Mouse (Mus musculus) heart, embryonic 13.5 days (tissue): ENCODE results near the gene Olfr1152. TPM values are rescaled to one million over a fixed set of nuclear protein-coding genes. Genes with fewer than 3 reads are reported as not detected.

Experiments
- ATAC-seq: fragments of 200-750 bp; cut with Nextera tagmentation; 2 replicates; pipeline ENCODE4 v1.8.0; 2017; ENCODE audit warnings: moderate TSS enrichment; ENCODE audit not compliant: insufficient number of reproducible peaks, low FRiP score, low TSS enrichment; ENCODE audit errors: extremely low read depth
- H3K27ac ChIP-seq: fragments of 300-500 bp; sonication (generic); replicated peaks from 2 replicates; pipeline ENCODE4 v1.5.1; 2015; ENCODE audit warnings: moderate library complexity, mild to moderate bottlenecking, inconsistent platforms
- H3K27me3 ChIP-seq: fragments of 300-500 bp; sonication (generic); replicated peaks from 2 replicates; pipeline ENCODE4 v1.6.1; 2015; ENCODE audit warnings: mild to moderate bottlenecking, inconsistent platforms
- H3K36me3 ChIP-seq: fragments of 300-500 bp; sonication (generic); 2 replicates; pipeline ENCODE4 v1.6.1; 2015; ENCODE audit warnings: mild to moderate bottlenecking, inconsistent platforms
- H3K4me1 ChIP-seq: fragments of 300-500 bp; sonication (generic); 2 replicates; pipeline ENCODE4 v1.6.1; 2015; ENCODE audit warnings: inconsistent platforms
- H3K4me2 ChIP-seq: fragments of 300-500 bp; sonication (generic); 2 replicates; pipeline ENCODE4 v1.6.1; 2015; ENCODE audit warnings: inconsistent platforms, mild to moderate bottlenecking, moderate library complexity
- H3K4me3 ChIP-seq: fragments of 300-500 bp; sonication (generic); 2 replicates; pipeline ENCODE4 v1.5.1; 2015; ENCODE audit warnings: moderate library complexity, mild to moderate bottlenecking, inconsistent platforms
- H3K9ac ChIP-seq: fragments of 300-500 bp; sonication (generic); 2 replicates; pipeline ENCODE4 v1.6.1; 2015; ENCODE audit warnings: inconsistent platforms, mild to moderate bottlenecking, moderate library complexity
- H3K9me3 ChIP-seq: fragments of 300-500 bp; sonication (generic); 2 replicates; pipeline ENCODE4 v1.6.1; 2016; ENCODE audit warnings: inconsistent platforms
- WGBS: fragments of 180-500 bp; shearing (Covaris S2); methylation state at CpG from one replicate; pipeline ENCODE4 v1.1.7; 2015; ENCODE audit warnings: mixed read lengths; 5-methylcytosine and 5-hydroxymethylcytosine counted together
- polyA plus RNA-seq: library from polyadenylated mRNA; unstranded; fragments of >200 nt; fragmentation: Nextera tagmentation; extraction: Ambion mirVana; gene quantifications from 2 replicates; pipeline ENCODE4 v1.2.1, GENCODE M21; 2015

Gene Olfr1152
- not detected in 2 replicates for polyA plus RNA-seq

GRCm38 (mm10) chr2:87866192-87866591 lies at the start of gene Olfr1152:
Gene Olfr1152 (plus strand): TSS chr2:87866492.
- no peak within 1 kb of the TSS for H3K4me2 ChIP-seq
- H3K9me3 ChIP-seq, result 0 out of 2 replicates have a peak, but pooled peaks cover 3% of the 10 kb centered on the region
- H3K9ac ChIP-seq, result no peak within 1 kb of the TSS
- H3K4me3 ChIP-seq, result no peak within 1 kb of the TSS
- no peak within 1 kb of the TSS for H3K27ac ChIP-seq
- ATAC-seq, result no peak
- H3K36me3 ChIP-seq, result no peaks in the 10 kb centered on the region
- no peaks in the 10 kb centered on the region for H3K4me1 ChIP-seq
- H3K27me3 ChIP-seq, result no peaks in the 10 kb centered on the region

GRCm38 (mm10) chr2:87830233-87830632 lies 36.1 kb upstream of the Olfr1152 start, which contains the start of gene Olfr1148:
Gene Olfr1148 (plus strand): TSS chr2:87830533.
- Histone ChIP-seq H3K4me2 (no peak within 1 kb of the TSS), H3K36me3 (no peaks in the 10 kb centered on the region), H3K9me3 (no peaks in the 10 kb centered on the region), H3K9ac (no peak within 1 kb of the TSS), H3K4me1 (no peaks in the 10 kb centered on the region), H3K27me3 (no peaks in the 10 kb centered on the region), H3K4me3 (no peak within 1 kb of the TSS), H3K27ac (no peak within 1 kb of the TSS)
- ATAC-seq, result no peak
- 74% methylated on average over 1 of the region's 1 CpGs for WGBS

DNA sequence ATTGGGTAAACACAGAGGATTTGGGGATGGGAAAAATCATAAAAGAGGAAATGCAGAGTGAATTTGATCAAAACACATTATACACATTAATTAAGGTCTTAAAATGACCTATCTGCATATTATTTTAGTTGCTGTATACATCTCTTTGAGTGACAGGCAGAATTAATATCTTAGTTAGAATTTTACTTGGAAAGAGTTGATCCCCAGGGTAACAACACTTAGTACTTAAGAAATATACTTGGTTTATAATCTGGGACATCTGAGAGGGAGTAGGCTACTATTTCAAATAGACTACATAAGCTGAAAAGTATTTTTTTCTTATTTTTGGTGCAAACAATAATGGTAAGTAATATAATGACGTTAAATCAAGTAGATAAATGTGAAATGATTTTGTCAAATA lies 22.6 kb upstream of the Olfr1152 start, which contains the start of gene Olfr1150-ps1:
TSS of gene Olfr1150-ps1 (plus strand) at position 301 of the 400 bp plus-strand sequence.
- ATAC-seq, result no peak
- Histone ChIP-seq H3K9me3 (no peaks in the 10 kb centered on the region), H3K36me3 (no peaks in the 10 kb centered on the region), H3K4me3 (no peak within 1 kb of the TSS), H3K27me3 (no peaks in the 10 kb centered on the region), H3K27ac (no peak within 1 kb of the TSS), H3K9ac (no peak within 1 kb of the TSS), H3K4me2 (no peak within 1 kb of the TSS), H3K4me1 (no peaks in the 10 kb centered on the region)
- WGBS, result 62% methylated on average over 1 of the region's 1 CpGs

GRCm38 (mm10) chr2:87855562-87855961 lies 10.7 kb upstream of the Olfr1152 start, which contains the start of gene Olfr1151:
Gene Olfr1151 (plus strand): TSS chr2:87855862.
- 77% methylated on average over 1 of the region's 1 CpGs for WGBS

GRCm38 (mm10) chr2:87894662-87895061 lies 28.4 kb downstream of the Olfr1152 start, which contains the start of gene Olfr1153:
Gene Olfr1153 (plus strand): TSS chr2:87894962.
- no peak for ATAC-seq
- H3K9ac ChIP-seq, result no peak within 1 kb of the TSS
- no peaks in the 10 kb centered on the region for H3K4me1 ChIP-seq
- no peak within 1 kb of the TSS for H3K27ac ChIP-seq
- H3K27me3 ChIP-seq, result no peaks in the 10 kb centered on the region
- H3K4me3 ChIP-seq, result no peak within 1 kb of the TSS
- no peak within 1 kb of the TSS for H3K4me2 ChIP-seq
- WGBS, result 64% methylated on average over 1 of the region's 1 CpGs
- H3K9me3 ChIP-seq, result no peaks in the 10 kb centered on the region
- no peaks in the 10 kb centered on the region for H3K36me3 ChIP-seq

More at GRCm38 (mm10) chr2:87855562-87855961, 10.7 kb upstream of the Olfr1152 start, which contains the start of gene Olfr1151:
- Histone ChIP-seq H3K9ac (no peak within 1 kb of the TSS), H3K27ac (no peak within 1 kb of the TSS), H3K4me2 (no peak within 1 kb of the TSS), H3K36me3 (no peaks in the 10 kb centered on the region), H3K4me1 (no peaks in the 10 kb centered on the region), H3K9me3 (peaks cover 3% of the 10 kb centered on the region; the same call in 1 of the 2 replicates), H3K27me3 (no peaks in the 10 kb centered on the region), H3K4me3 (no peak within 1 kb of the TSS)
- no peak for ATAC-seq

- H3K27me3 ChIP-seq, result no peaks in the 10 kb centered on the region
- H3K9ac ChIP-seq, result no peak within 1 kb of the TSS
- H3K27ac ChIP-seq, result no peak within 1 kb of the TSS
- H3K4me1 ChIP-seq, result no peaks in the 10 kb centered on the region
- 74% methylated on average over 1 of the region's 1 CpGs for WGBS
- no peak within 1 kb of the TSS for H3K4me2 ChIP-seq
- H3K4me3 ChIP-seq, result no peak within 1 kb of the TSS
- no peaks in the 10 kb centered on the region for H3K36me3 ChIP-seq
- ATAC-seq, result no peak
- no peaks in the 10 kb centered on the region for H3K9me3 ChIP-seq
These were observed 38.8 kb downstream of the Olfr1152 start, which contains the start of gene Olfr1154 for GRCm38 (mm10) chr2:87905066-87905465. Gene Olfr1154 (minus strand): TSS chr2:87905166.

Other genes with a start within 250 kb of the Olfr1152 start
- gene Olfr1131, start 239.4 kb upstream of the Olfr1152 start, polyA plus RNA-seq, result not detected in 2 replicates
- not detected in 2 replicates for gene Olfr1132, start 229.0 kb upstream of the Olfr1152 start, polyA plus RNA-seq
- gene Olfr1133, start 219.1 kb upstream of the Olfr1152 start, polyA plus RNA-seq, result not detected in 2 replicates
- not detected in 2 replicates for gene Olfr1134, start 208.0 kb upstream of the Olfr1152 start, polyA plus RNA-seq
- gene Olfr1135, start 192.8 kb upstream of the Olfr1152 start, polyA plus RNA-seq, result not detected in 2 replicates
- not detected in 2 replicates for gene Olfr1136, start 172.5 kb upstream of the Olfr1152 start, polyA plus RNA-seq
- not detected in 2 replicates for gene Olfr1137, start 153.3 kb upstream of the Olfr1152 start, polyA plus RNA-seq
- gene Olfr1138, start 126.5 kb upstream of the Olfr1152 start, polyA plus RNA-seq, result not detected in 2 replicates
- not detected in 2 replicates for gene Olfr1140, start 122.7 kb upstream of the Olfr1152 start, polyA plus RNA-seq
- gene Olfr1141, start 112.5 kb upstream of the Olfr1152 start, polyA plus RNA-seq, result not detected in 2 replicates
- not detected in 2 replicates for gene Olfr152, start 87.0 kb upstream of the Olfr1152 start, polyA plus RNA-seq
- gene Olfr1143, start 65.9 kb upstream of the Olfr1152 start, polyA plus RNA-seq, result not detected in 2 replicates
- gene Olfr1145, start 56.7 kb upstream of the Olfr1152 start, polyA plus RNA-seq, result not detected in 2 replicates
- gene Olfr1148, start 36.0 kb upstream of the Olfr1152 start, polyA plus RNA-seq, result not detected in 2 replicates
- gene Olfr1150-ps1, start 22.5 kb upstream of the Olfr1152 start, polyA plus RNA-seq, result not detected in 2 replicates
- not detected in 2 replicates for gene Olfr1151, start 10.6 kb upstream of the Olfr1152 start, polyA plus RNA-seq
- not detected in 2 replicates for gene Olfr1153, start 28.5 kb downstream of the Olfr1152 start, polyA plus RNA-seq
- not detected in 2 replicates for gene Olfr1154, start 38.7 kb downstream of the Olfr1152 start, polyA plus RNA-seq
- not detected in 2 replicates for gene Olfr1155, start 78.6 kb downstream of the Olfr1152 start, polyA plus RNA-seq
- not detected in 2 replicates for gene Olfr1156, start 86.6 kb downstream of the Olfr1152 start, polyA plus RNA-seq
- not detected in 2 replicates for gene Olfr1157, start 101.8 kb downstream of the Olfr1152 start, polyA plus RNA-seq
- not detected in 2 replicates for gene Olfr74, start 108.2 kb downstream of the Olfr1152 start, polyA plus RNA-seq
- gene Olfr1158, start 123.6 kb downstream of the Olfr1152 start, polyA plus RNA-seq, result not detected in 2 replicates
- not detected in 2 replicates for gene Olfr1160, start 141.8 kb downstream of the Olfr1152 start, polyA plus RNA-seq
- gene Olfr1161, start 156.3 kb downstream of the Olfr1152 start, polyA plus RNA-seq, result not detected in 2 replicates
- not detected in 2 replicates for gene Olfr73, start 171.2 kb downstream of the Olfr1152 start, polyA plus RNA-seq
- gene Olfr1162, start 184.6 kb downstream of the Olfr1152 start, polyA plus RNA-seq, result not detected in 2 replicates
- gene Olfr1163, start 205.3 kb downstream of the Olfr1152 start, polyA plus RNA-seq, result not detected in 2 replicates
- not detected in 2 replicates for gene Olfr1164, start 227.5 kb downstream of the Olfr1152 start, polyA plus RNA-seq